Mouse (Mus musculus): ENCODE results near the gene Ppp3ca. TPM values are rescaled to one million over a fixed set of nuclear protein-coding genes. Genes with fewer than 3 reads are reported as not detected.
A peak's percentile ranks its signal among the peaks of the same experiment; 100 is the strongest.

The Ppp3ca gene
- total and polyA plus RNA-seq, 3 experiments = 17.4 to 40.6 (median 32.0) TPM

DNA sequence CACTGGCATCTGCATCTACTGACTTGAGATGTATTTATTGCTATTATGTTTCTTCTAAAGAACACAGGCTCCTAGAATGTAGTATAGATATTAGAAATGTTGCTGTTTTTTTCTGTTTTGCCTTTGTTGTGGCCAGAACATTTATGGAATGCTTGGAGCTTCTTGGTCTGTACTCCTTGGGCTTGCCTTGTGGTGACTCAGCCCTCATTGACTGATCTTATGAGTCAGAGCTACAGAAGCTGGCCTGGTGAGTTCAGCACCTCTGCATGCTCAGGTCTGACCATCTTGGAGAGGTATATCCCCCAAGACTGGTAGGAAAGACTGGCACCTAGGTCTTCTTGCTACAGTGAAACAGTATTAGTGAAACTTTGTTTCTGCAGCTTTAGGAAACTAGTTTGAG lies 52.6 kb downstream of the Ppp3ca start:
- H3K36me3 ChIP-seq (ENCODE audit: control insufficient read depth in 1 of 2, insufficient read depth in 2 of 2, low read length in 2 of 2) = peaks cover 0 to 8% of the 10 kb centered on the region in 2 experiments; a peak in 2 of 4 replicates
- H3K9me3 ChIP-seq (replicated peaks; ENCODE audit: insufficient read depth, low read length) = no peaks in the 10 kb centered on the region
- 0 out of 4 replicates have a peak, but pooled peaks cover 0 to 6% of the 10 kb centered on the region in 2 experiments for H3K4me1 ChIP-seq (ENCODE audit: control insufficient read depth in 1 of 2, insufficient read depth in 2 of 2, low read length in 2 of 2)
- peaks cover 2% of the 10 kb centered on the region; the same call in 1 of the 2 replicates for H3K79me2 ChIP-seq (ENCODE audit: control insufficient read depth, insufficient read depth, low read length, poor library complexity)
- TF ChIP-seq ELF1 (IDR thresholded peaks at IDR 0.05; ENCODE audit: low read depth, low read length) = no peak
- no peak for TF ChIP-seq CTCF (IDR thresholded peaks at IDR 0.05 in 2 of 3, conservative IDR thresholded peaks at IDR 0.05 in 1 of 3; ENCODE audit: control insufficient read depth in 1 of 3, insufficient read depth in 1 of 3, low read depth in 2 of 3, low read length in 3 of 3, poor library complexity in 1 of 3, severe bottlenecking in 1 of 3)
- H3K27ac ChIP-seq (ENCODE audit: control insufficient read depth, low read depth, low read length) = no peak overlapping the region
- no peak overlapping the region for H3K4me3 ChIP-seq (ENCODE audit: control insufficient read depth in 1 of 2, insufficient read depth in 1 of 2, low read depth in 2 of 2, low read length in 2 of 2)
- no peak overlapping the region for H3K9ac ChIP-seq (ENCODE audit: control insufficient read depth, low read depth, low read length, poor library complexity, severe bottlenecking)
- DNase-seq (ENCODE audit: low read depth, low spot score) = no peak
- H3K27me3 ChIP-seq (ENCODE audit: control insufficient read depth in 1 of 2, insufficient read depth in 2 of 2, low read length in 2 of 2) = no peaks in the 10 kb centered on the region

DNA sequence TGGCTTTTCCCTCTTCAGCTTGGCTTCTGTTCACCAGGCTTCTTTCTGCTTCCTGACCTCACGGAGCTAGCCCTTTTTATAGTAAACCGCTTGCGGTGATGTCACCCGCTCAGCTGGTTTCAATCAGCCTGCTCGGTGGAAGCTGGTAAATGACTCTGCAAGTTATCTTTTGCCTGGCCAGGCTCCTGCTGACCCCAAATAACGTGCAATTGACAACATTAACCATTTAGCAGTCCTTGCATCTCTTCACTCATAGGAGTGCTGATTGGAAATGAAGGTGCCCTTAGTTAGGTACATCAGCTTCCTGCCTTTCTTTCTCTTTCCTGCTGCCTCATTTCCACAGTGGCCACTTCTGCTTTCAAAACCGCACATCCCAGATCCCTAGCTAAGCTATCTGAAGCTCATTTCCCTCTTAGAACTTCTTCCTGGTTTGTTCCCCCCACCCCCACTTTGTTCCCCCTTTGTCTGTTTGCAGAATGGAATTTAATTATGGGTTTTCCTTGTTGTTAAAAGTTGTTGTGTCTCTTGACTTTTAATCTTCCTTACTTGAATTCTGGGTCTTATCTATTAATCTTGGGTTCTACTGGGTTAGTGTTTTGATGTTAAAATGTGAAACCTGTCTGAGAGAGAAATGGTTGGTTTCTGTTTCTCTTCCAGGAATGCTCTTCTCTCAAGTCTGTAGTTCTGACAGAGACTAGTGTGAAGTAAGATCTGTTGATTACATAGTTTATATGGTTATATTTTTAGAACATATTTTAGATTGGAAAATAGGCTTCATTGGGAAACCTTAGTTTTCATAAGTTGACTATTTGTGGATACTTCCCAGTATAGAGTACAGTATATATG lies 55.6 kb downstream of the Ppp3ca start:
- Histone ChIP-seq H3K79me2 (ENCODE audit: control insufficient read depth, insufficient read depth, low read length, poor library complexity) (peaks cover 2% of the 10 kb centered on the region; the same call in 1 of the 2 replicates), H3K36me3 (ENCODE audit: control insufficient read depth in 1 of 2, insufficient read depth in 2 of 2, low read length in 2 of 2) (peaks cover 0 to 7% of the 10 kb centered on the region in 2 experiments; a peak in 2 of 4 replicates), H3K4me3 (ENCODE audit: control insufficient read depth in 1 of 2, insufficient read depth in 1 of 2, low read depth in 2 of 2, low read length in 2 of 2) (no peak overlapping the region), H3K27ac (ENCODE audit: control insufficient read depth, low read depth, low read length) (no peak overlapping the region), H3K9me3 (replicated peaks; ENCODE audit: insufficient read depth, low read length) (no peaks in the 10 kb centered on the region), H3K27me3 (ENCODE audit: control insufficient read depth in 1 of 2, insufficient read depth in 2 of 2, low read length in 2 of 2) (no peaks in the 10 kb centered on the region), H3K4me1 (ENCODE audit: control insufficient read depth in 1 of 2, insufficient read depth in 2 of 2, low read length in 2 of 2) (0 out of 4 replicates have a peak, but pooled peaks cover 0 to 6% of the 10 kb centered on the region in 2 experiments), H3K9ac (ENCODE audit: control insufficient read depth, low read depth, low read length, poor library complexity, severe bottlenecking) (no peak overlapping the region)
- DNase-seq (ENCODE audit: low read depth, low spot score) = peak; percentile 36
- TF ChIP-seq EP300 (IDR thresholded peaks at IDR 0.05; ENCODE audit: low read depth in 1 of 2, low read length in 2 of 2) (no peak), MAX (IDR thresholded peaks at IDR 0.05; ENCODE audit: low read length) (no peak), MAFK (IDR thresholded peaks at IDR 0.05; ENCODE audit: borderline replicate concordance, low read depth, low read length) (no peak), NRF1 (IDR thresholded peaks at IDR 0.05; ENCODE audit: insufficient read depth, low read depth, low read length, poor library complexity, severe bottlenecking) (no peak), ZMIZ1 (IDR thresholded peaks at IDR 0.05; ENCODE audit: low read depth, low read length) (no peak), CHD2 (IDR thresholded peaks at IDR 0.05; ENCODE audit: low read length) (no peak), ELF1 (IDR thresholded peaks at IDR 0.05; ENCODE audit: low read depth, low read length) (no peak), BHLHE40 (IDR thresholded peaks at IDR 0.05; ENCODE audit: borderline replicate concordance, low read depth, low read length) (no peak), KAT2A (conservative IDR thresholded peaks at IDR 0.05; ENCODE audit: low read depth, low read length) (no peak), POLR2A (IDR thresholded peaks at IDR 0.05; ENCODE audit: control insufficient read depth in 1 of 2, insufficient read depth in 1 of 2, low read depth in 1 of 2, low read length in 2 of 2, poor library complexity in 1 of 2) (no peak), E2F4 (IDR thresholded peaks at IDR 0.05; ENCODE audit: borderline replicate concordance, low read depth, low read length) (no peak), ETS1 (IDR thresholded peaks at IDR 0.05; ENCODE audit: low read depth, low read length) (no peak), POLR2AphosphoS5 (IDR thresholded peaks at IDR 0.05; ENCODE audit: borderline replicate concordance, low read depth, low read length) (no peak), GABPA (IDR thresholded peaks at IDR 0.05; ENCODE audit: low read depth, low read length) (no peak), SMC3 (IDR thresholded peaks at IDR 0.05; ENCODE audit: low read depth, low read length) (no peak), SIN3A (IDR thresholded peaks at IDR 0.05; ENCODE audit: low read length) (no peak)

Data from MEL (cell line).